Mouse (Mus musculus) embryonic facial prominence, embryonic 15.5 days (tissue): ENCODE results near the gene Olfr1121. TPM values are rescaled to one million over a fixed set of nuclear protein-coding genes. Genes with fewer than 3 reads are reported as not detected.
"Not testable (repeated sequence)": the region's sequence is repeated elsewhere in the genome, so short reads cannot be mapped to it uniquely, and the experiment has no call there.

ENCODE experiments used
- ATAC-seq: fragments of 200-750 bp; cut with Nextera tagmentation; 2 replicates; pipeline ENCODE4 v1.8.0; 2017; ENCODE audit warnings: low read depth, moderate TSS enrichment; ENCODE audit not compliant: insufficient number of reproducible peaks, low FRiP score, low TSS enrichment
- H3K27ac ChIP-seq: fragments of 300-500 bp; sonication (generic); replicated peaks from 2 replicates; pipeline ENCODE4 v1.5.1; 2015; ENCODE audit warnings: mild to moderate bottlenecking, inconsistent platforms
- H3K27me3 ChIP-seq: fragments of 300-500 bp; sonication (generic); 2 replicates; pipeline ENCODE4 v1.6.1; 2015; ENCODE audit warnings: inconsistent platforms
- H3K36me3 ChIP-seq: fragments of 300-500 bp; sonication (generic); 2 replicates; pipeline ENCODE4 v1.6.1; 2015; ENCODE audit warnings: mild to moderate bottlenecking, inconsistent platforms
- H3K4me1 ChIP-seq: fragments of 300-500 bp; sonication (generic); 2 replicates; pipeline ENCODE4 v1.6.1; 2015; ENCODE audit warnings: inconsistent platforms
- H3K4me2 ChIP-seq: fragments of 300-500 bp; sonication (generic); replicated peaks from 2 replicates; pipeline ENCODE4 v1.6.1; 2015; ENCODE audit warnings: mild to moderate bottlenecking, inconsistent platforms
- H3K4me3 ChIP-seq: fragments of 300-500 bp; sonication (generic); replicated peaks from 2 replicates; pipeline ENCODE4 v1.5.1; 2015; ENCODE audit warnings: mild to moderate bottlenecking, inconsistent platforms
- H3K9ac ChIP-seq: fragments of 300-500 bp; sonication (generic); 2 replicates; pipeline ENCODE4 v1.6.1; 2015; ENCODE audit warnings: inconsistent platforms
- H3K9me3 ChIP-seq: fragments of 300-500 bp; sonication (generic); replicated peaks from 2 replicates; pipeline ENCODE4 v1.6.1; 2016; ENCODE audit warnings: inconsistent platforms
- WGBS: fragments of 180-500 bp; shearing (Covaris S2); methylation state at CpG from one replicate; pipeline ENCODE4 v1.1.7; 2015; 5-methylcytosine and 5-hydroxymethylcytosine counted together
- polyA plus RNA-seq: library from polyadenylated mRNA; unstranded; fragments of >200 nt; fragmentation: Nextera tagmentation; extraction: Ambion mirVana; gene quantifications from 2 replicates; pipeline ENCODE4 v1.2.1, GENCODE M21; 2015

Olfr1121 gene
- polyA plus RNA-seq, result not detected in 2 replicates

DNA sequence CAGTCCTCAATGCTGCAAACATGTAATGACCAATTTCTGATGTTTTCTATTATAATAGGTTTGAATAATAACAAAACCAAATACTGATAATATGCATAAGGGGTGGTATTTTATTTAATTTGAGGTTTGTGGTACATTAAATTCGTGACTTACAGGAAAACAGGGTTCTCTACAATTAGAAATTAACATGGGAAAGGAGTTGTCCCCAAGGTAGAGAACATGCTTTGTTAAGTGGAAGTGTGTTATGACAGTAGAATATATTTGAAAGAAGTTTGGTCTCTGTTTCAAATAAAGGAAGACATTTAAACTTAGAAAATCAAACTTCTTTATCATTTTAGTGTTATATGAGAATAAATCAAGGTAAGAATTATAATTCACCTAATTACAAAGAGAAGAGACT is at the start of gene Olfr1121:
TSS of gene Olfr1121 (plus strand) at position 301 of the 400 bp plus-strand sequence.
- WGBS, result 32% methylated on average over 1 of the region's 1 CpGs
- Histone ChIP-seq H3K27me3 (no peaks in the 10 kb centered on the region), H3K9ac (no peak within 1 kb of the TSS), H3K4me1 (no peaks in the 10 kb centered on the region), H3K4me2 (no peak within 1 kb of the TSS), H3K9me3 (no peaks in the 10 kb centered on the region), H3K4me3 (no peak within 1 kb of the TSS), H3K36me3 (no peaks in the 10 kb centered on the region), H3K27ac (no peak within 1 kb of the TSS)
- ATAC-seq, result no peak

- Histone ChIP-seq H3K36me3 (no peaks in the 10 kb centered on the region), H3K4me1 (no peaks in the 10 kb centered on the region), H3K27me3 (no peaks in the 10 kb centered on the region), H3K9ac (no peak within 1 kb of the TSS), H3K4me2 (no peak within 1 kb of the TSS), H3K4me3 (no peak within 1 kb of the TSS), H3K27ac (no peak within 1 kb of the TSS), H3K9me3 (no peaks in the 10 kb centered on the region)
- WGBS, result 43% methylated on average over 2 of the region's 2 CpGs
- ATAC-seq, result no peak
Measured at GRCm38 (mm10) chr2:87354515-87354914, 15.2 kb upstream of the Olfr1121 start, which contains the start of gene Olfr1120. Gene Olfr1120, plus strand, starts transcription at chr2:87354815.

DNA sequence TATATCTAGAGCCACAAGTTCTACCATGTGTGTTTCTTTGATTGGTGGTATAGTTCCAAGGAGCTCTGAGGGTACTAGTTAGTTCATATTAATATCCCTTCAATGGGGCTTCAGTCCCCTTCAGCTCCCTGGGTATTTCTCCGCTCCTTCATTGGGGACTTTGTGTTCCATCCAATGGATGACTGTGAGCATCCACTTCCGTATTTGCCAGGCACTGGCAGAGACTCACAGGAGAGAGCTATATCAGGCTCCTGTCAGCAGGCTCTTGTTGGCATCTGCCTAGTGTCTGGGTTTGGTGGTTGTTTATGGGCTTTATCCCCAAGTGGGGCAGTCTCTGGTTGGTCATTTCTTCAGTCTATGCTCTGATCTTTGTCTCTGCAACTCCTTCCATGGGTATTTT is 9.6 kb upstream of the Olfr1121 start:
- not testable (repeated sequence) for H3K9ac ChIP-seq, H3K27me3 ChIP-seq, H3K27ac ChIP-seq, H3K4me2 ChIP-seq, H3K4me3 ChIP-seq, H3K4me1 ChIP-seq, H3K36me3 ChIP-seq, H3K9me3 ChIP-seq, ATAC-seq
- 94% methylated on average over 2 of the region's 2 CpGs for WGBS

DNA sequence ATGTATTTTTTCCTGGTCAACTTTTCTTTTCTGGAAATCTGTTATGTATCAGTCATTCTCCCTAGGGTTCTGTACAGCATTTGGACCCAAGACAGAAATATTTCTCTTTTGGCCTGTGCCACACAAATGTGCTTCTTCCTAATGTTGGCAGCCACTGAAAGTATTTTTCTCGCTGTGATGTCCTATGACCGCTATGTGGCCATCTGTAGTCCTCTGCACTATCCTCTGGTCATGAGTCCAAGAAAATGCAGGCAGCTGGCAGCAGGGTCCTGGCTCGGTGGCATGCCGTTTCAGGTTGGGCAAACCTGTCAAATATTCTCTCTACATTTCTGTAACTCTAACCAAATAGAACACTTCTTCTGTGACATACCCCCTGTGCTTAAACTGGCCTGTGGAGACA is 2.0 kb downstream of the Olfr1121 start:
- ATAC-seq, result no peak
- no peak overlapping the region for H3K27ac ChIP-seq
- 84% methylated on average over 4 of the region's 4 CpGs for WGBS
- H3K9ac ChIP-seq, result no peak overlapping the region
- H3K4me2 ChIP-seq, result no peak overlapping the region
- no peak overlapping the region for H3K4me3 ChIP-seq
- no peaks in the 10 kb centered on the region for H3K27me3 ChIP-seq
- H3K9me3 ChIP-seq, result no peaks in the 10 kb centered on the region
- no peaks in the 10 kb centered on the region for H3K4me1 ChIP-seq
- no peaks in the 10 kb centered on the region for H3K36me3 ChIP-seq

DNA sequence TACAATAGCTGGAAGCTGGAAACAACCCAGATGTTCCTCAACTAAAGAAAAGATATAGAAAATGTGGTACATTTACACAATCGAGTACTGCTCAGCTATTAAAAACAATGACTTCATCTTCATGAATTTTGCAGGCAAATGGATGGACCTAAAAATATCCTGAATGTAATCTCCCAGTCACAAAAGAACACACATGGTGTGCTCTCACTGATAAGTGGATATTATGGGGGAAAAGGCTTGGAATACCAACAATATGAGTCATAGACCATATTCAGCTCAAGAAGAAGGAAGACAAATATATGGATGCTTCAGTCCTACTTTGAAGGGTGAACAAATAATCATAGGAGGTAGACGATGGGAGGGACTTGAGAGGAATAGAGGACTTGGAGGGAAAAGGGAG is 14.2 kb downstream of the Olfr1121 start:
- no peak overlapping the region for H3K4me2 ChIP-seq
- no peak overlapping the region for H3K4me3 ChIP-seq
- H3K4me1 ChIP-seq, result no peaks in the 10 kb centered on the region
- no peaks in the 10 kb centered on the region for H3K36me3 ChIP-seq
- H3K9ac ChIP-seq, result no peak overlapping the region
- WGBS, result 75% methylated on average over 2 of the region's 2 CpGs
- H3K27me3 ChIP-seq, result no peaks in the 10 kb centered on the region
- ATAC-seq, result no peak
- H3K9me3 ChIP-seq, result no peaks in the 10 kb centered on the region
- no peak overlapping the region for H3K27ac ChIP-seq

GRCm38 (mm10) chr2:87385549-87385948 is 15.9 kb downstream of the Olfr1121 start, which contains the start of gene Olfr1122:
Gene Olfr1122, plus strand, starts transcription at chr2:87385849.
- H3K9me3 ChIP-seq, result no peaks in the 10 kb centered on the region
- no peak within 1 kb of the TSS for H3K4me2 ChIP-seq
- no peaks in the 10 kb centered on the region for H3K4me1 ChIP-seq
- 72% methylated on average over 2 of the region's 2 CpGs for whole genome bisulfite sequencing
- no peak within 1 kb of the TSS for H3K4me3 ChIP-seq
- H3K9ac ChIP-seq, result no peak within 1 kb of the TSS
- H3K27me3 ChIP-seq, result no peaks in the 10 kb centered on the region
- no peak within 1 kb of the TSS for H3K27ac ChIP-seq
- ATAC-seq, result no peak
- no peaks in the 10 kb centered on the region for H3K36me3 ChIP-seq

DNA sequence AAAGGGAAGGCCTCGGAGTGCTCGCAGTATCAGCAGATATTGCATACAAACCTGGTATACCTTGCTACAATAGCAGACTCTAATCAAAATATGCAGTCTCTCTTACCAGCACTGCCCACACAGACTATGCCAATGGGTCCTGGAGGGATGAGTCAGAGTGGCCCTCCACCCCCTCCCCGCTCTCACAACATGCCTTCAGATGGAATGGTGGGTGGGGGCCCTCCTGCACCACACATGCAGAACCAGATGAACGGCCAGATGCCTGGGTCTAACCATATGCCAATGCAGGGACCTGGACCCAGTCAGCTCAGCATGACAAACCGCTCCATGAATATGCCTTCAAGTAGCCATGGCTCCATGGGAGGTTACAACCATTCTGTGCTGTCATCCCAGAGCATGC is 23.9 kb downstream of the Olfr1121 start:
- not testable (repeated sequence) for H3K36me3 ChIP-seq, ATAC-seq, H3K27me3 ChIP-seq, H3K4me3 ChIP-seq, H3K27ac ChIP-seq, H3K4me2 ChIP-seq, H3K4me1 ChIP-seq, H3K9me3 ChIP-seq, H3K9ac ChIP-seq
- WGBS, result 88% methylated on average over 5 of the region's 5 CpGs

DNA sequence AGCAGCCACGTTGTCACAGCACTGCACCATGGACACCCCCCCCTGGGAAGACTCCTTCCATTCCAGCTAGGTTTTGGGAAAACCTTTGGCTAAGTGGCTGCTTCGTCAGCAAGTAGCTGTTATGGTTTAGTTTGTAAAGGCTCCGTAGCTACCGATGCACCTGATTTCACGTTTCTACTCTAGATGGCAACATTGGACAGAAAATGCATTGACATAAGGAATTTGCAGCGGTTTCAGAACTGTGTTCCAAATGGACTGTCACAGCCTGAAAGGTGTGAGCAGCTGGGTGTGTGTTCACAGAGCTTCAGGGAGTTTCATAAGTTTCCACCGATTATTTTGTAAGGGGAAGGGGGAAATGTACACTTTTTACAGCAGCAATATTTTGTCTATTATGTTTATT is 25.0 kb downstream of the Olfr1121 start:
- not testable (repeated sequence) for H3K27me3 ChIP-seq, H3K4me3 ChIP-seq, H3K9me3 ChIP-seq, H3K36me3 ChIP-seq, H3K4me1 ChIP-seq, H3K4me2 ChIP-seq, H3K9ac ChIP-seq, ATAC-seq, H3K27ac ChIP-seq
- 79% methylated on average over 7 of the region's 7 CpGs for WGBS

GRCm38 (mm10) chr2:87416335-87416734 is 46.6 kb downstream of the Olfr1121 start, which contains the start of gene Olfr1123:
Gene Olfr1123, plus strand, starts transcription at chr2:87416635.
- no peak for ATAC-seq
- no peaks in the 10 kb centered on the region for H3K4me1 ChIP-seq
- no peak within 1 kb of the TSS for H3K27ac ChIP-seq
- H3K4me2 ChIP-seq, result no peak within 1 kb of the TSS
- no peaks in the 10 kb centered on the region for H3K36me3 ChIP-seq
- no peaks in the 10 kb centered on the region for H3K9me3 ChIP-seq
- H3K9ac ChIP-seq, result no peak within 1 kb of the TSS
- no peak within 1 kb of the TSS for H3K4me3 ChIP-seq
- H3K27me3 ChIP-seq, result no peaks in the 10 kb centered on the region
- WGBS, result 82% methylated on average over 1 of the region's 1 CpGs

Other genes with a start within 250 kb of the Olfr1121 start
- gene Olfr1110, start 229.6 kb upstream of the Olfr1121 start, polyA plus RNA-seq, result 0.29 and 0.35 TPM in 2 replicates
- 0.09 TPM in 1 of 2 replicates, not detected in the other for gene Olfr1111, start 217.3 kb upstream of the Olfr1121 start, polyA plus RNA-seq
- gene Olfr1112, start 182.1 kb upstream of the Olfr1121 start, polyA plus RNA-seq, result not detected in 2 replicates
- gene Olfr1113, start 160.9 kb upstream of the Olfr1121 start, polyA plus RNA-seq, result not detected in 2 replicates
- not detected in 2 replicates for gene Olfr1115, start 121.9 kb upstream of the Olfr1121 start, polyA plus RNA-seq
- not detected in 2 replicates for gene Olfr1116, start 102.4 kb upstream of the Olfr1121 start, polyA plus RNA-seq
- not detected in 2 replicates for gene Olfr1118, start 62.3 kb upstream of the Olfr1121 start, polyA plus RNA-seq
- gene Olfr1120, start 15.1 kb upstream of the Olfr1121 start, polyA plus RNA-seq, result not detected in 2 replicates
- 0.09 and 0.16 TPM in 2 replicates for gene Olfr1122, start 16.0 kb downstream of the Olfr1121 start, polyA plus RNA-seq
- gene Olfr1123, start 46.7 kb downstream of the Olfr1121 start, polyA plus RNA-seq, result 0.14 and 0.23 TPM in 2 replicates
- 0.07 TPM in 1 of 2 replicates, not detected in the other for gene Olfr1124, start 60.4 kb downstream of the Olfr1121 start, polyA plus RNA-seq
- not detected in 2 replicates for gene Olfr1126, start 84.1 kb downstream of the Olfr1121 start, polyA plus RNA-seq
- gene Pramel7, start 127.2 kb downstream of the Olfr1121 start, polyA plus RNA-seq, result not detected in 2 replicates
- gene Pramel6, start 136.7 kb downstream of the Olfr1121 start, polyA plus RNA-seq, result not detected in 2 replicates
- not detected in 2 replicates for gene Olfr153, start 161.9 kb downstream of the Olfr1121 start, polyA plus RNA-seq
- gene Olfr1128, start 175.6 kb downstream of the Olfr1121 start, polyA plus RNA-seq, result not detected in 2 replicates
- 0.17 TPM in 1 of 2 replicates, not detected in the other for gene Olfr1129, start 204.0 kb downstream of the Olfr1121 start, polyA plus RNA-seq
- gene Olfr1130, start 236.3 kb downstream of the Olfr1121 start, polyA plus RNA-seq, result not detected in 2 replicates